Mouse (Mus musculus): ENCODE measurements around the gene Rasal1.

The Rasal1 gene

GRCm38 (mm10) chr5:120696865-120697264, 48.3 kb downstream of the Rasal1 start:
- peak; percentile 38 for DNase-seq

- no peak for DNase-seq
Observed at GRCm38 (mm10) chr5:120698181-120698580, 49.6 kb downstream of the Rasal1 start.

- peak; percentile 74 for DNase-seq
Observed at GRCm38 (mm10) chr5:120698801-120699391, 50.3 kb downstream of the Rasal1 start.

GRCm38 (mm10) chr5:120700996-120701790, 52.6 kb downstream of the Rasal1 start:
- peak; percentile 56 for DNase-seq

- peak; percentile 79 for DNase-seq
Observed at GRCm38 (mm10) chr5:120702421-120702820, 53.8 kb downstream of the Rasal1 start.

GRCm38 (mm10) chr5:120702969-120703368, 54.4 kb downstream of the Rasal1 start:
- peak; percentile 93 for DNase-seq

- peak; percentile 55 for DNase-seq
Observed at GRCm38 (mm10) chr5:120703660-120704059, 55.0 kb downstream of the Rasal1 start.

- DNase-seq: peak; percentile 43
Observed at GRCm38 (mm10) chr5:120704421-120704820, 55.8 kb downstream of the Rasal1 start.

GRCm38 (mm10) chr5:120706541-120706940, 57.9 kb downstream of the Rasal1 start:
- DNase-seq: peak; percentile 78

GRCm38 (mm10) chr5:120706976-120707375, 58.4 kb downstream of the Rasal1 start:
- DNase-seq: no peak

GRCm38 (mm10) chr5:120710161-120710825, 61.7 kb downstream of the Rasal1 start:
- DNase-seq: peak; percentile 79

- DNase-seq: no peak
Observed at GRCm38 (mm10) chr5:120710826-120711248, 62.2 kb downstream of the Rasal1 start.

GRCm38 (mm10) chr5:120711416-120711815, 62.8 kb downstream of the Rasal1 start:
- peak; percentile 84 for DNase-seq

GRCm38 (mm10) chr5:120711827-120712226, 63.2 kb downstream of the Rasal1 start, which contains the start of gene Dtx1:
Gene Dtx1, minus strand, starts transcription at chr5:120711927.
- DNase-seq: no peak

- peak; percentile 56 for DNase-seq
Observed at GRCm38 (mm10) chr5:120712721-120713120, 64.1 kb downstream of the Rasal1 start.

GRCm38 (mm10) chr5:120714314-120714713, 65.7 kb downstream of the Rasal1 start:
- peak; percentile 82 for DNase-seq

- no peak for DNase-seq
Observed at GRCm38 (mm10) chr5:120717136-120717535, 68.5 kb downstream of the Rasal1 start.

GRCm38 (mm10) chr5:120718600-120719378, 70.2 kb downstream of the Rasal1 start:
- no peak for DNase-seq

- DNase-seq: no peak
Observed at GRCm38 (mm10) chr5:120721005-120721404, 72.4 kb downstream of the Rasal1 start.

GRCm38 (mm10) chr5:120725811-120726455, 77.3 kb downstream of the Rasal1 start:
- no peak for DNase-seq

Data from cerebellum, adult 9-11 months (tissue).